ENCODE assay signal across 13 mouse cellular contexts in genomic region chr8:104403596-104403995, GRCm38 (mm10). TPM values are rescaled to one million over a fixed set of nuclear protein-coding genes. Genes with fewer than 3 reads are reported as not detected.
DNase-seq lines count a peak whose midpoint lies in the region; ATAC-seq and TF ChIP-seq lines count a peak whose summit lies in the region.
"Had no signal": no experiment of that assay in that cellular context is flagged by ENCODE, and none has a peak within 500 bp of the region (broad histone marks: within the 10 kb centered on the region; RNA-seq: fewer than 3 reads in every experiment).

No protein-coding gene starts in this region.

- H3K4me2 ChIP-seq in kidney, postnatal 0 days (ENCODE audit: low read length): no peak overlapping the region
- H3K4me2 ChIP-seq in forebrain, embryonic 13.5 days: no peak overlapping the region
- H3K4me2 ChIP-seq: heart, embryonic 11.5 days; limb, embryonic 12.5 days had no signal

- DNase-seq in CD4-positive, CD25-positive, alpha-beta regulatory T cell, adult 2 months (ENCODE audit: low read depth, low spot score): peak; percentile 15
- no peak for DNase-seq in kidney, postnatal 0 days (ENCODE audit: low spot score)
- DNase-seq in kidney, postnatal 10 days: no peak
- DNase-seq in ES-CJ7 (ENCODE audit: low read depth, low spot score): peak; percentile 53
- DNase-seq in layer of hippocampus, postnatal 14 days (ENCODE audit: low spot score in 2 of 2): no peak
- DNase-seq: adrenal gland, adult 2 months; cerebellum, postnatal 14 days had no signal

- no peaks in the 10 kb centered on the region for H3K36me3 ChIP-seq in kidney, postnatal 0 days (ENCODE audit: insufficient read depth, low read length)
- H3K36me3 ChIP-seq in forebrain, embryonic 13.5 days (ENCODE audit: poor library complexity, severe bottlenecking): no peaks in the 10 kb centered on the region
- H3K36me3 ChIP-seq: limb, embryonic 12.5 days had no signal

- ATAC-seq in CD4-positive, CD25-positive, alpha-beta regulatory T cell, adult 4 months: no peak
- no peak; the same call in 1 of the 2 replicates for ATAC-seq in kidney, postnatal 0 days (replicated peaks; ENCODE audit: low FRiP score, low read depth)
- peak; percentile 80 for ATAC-seq in erythroblast, adult 5-6 weeks (replicated peaks; ENCODE audit: low FRiP score, poor library complexity, severe bottlenecking)
- no peak for ATAC-seq in forebrain, embryonic 13.5 days
- ATAC-seq: forebrain, embryonic 16.5 days had no signal

- WGBS in kidney, postnatal 0 days: 79% methylated on average over 3 of the region's 3 CpGs
- 75% methylated on average over 3 of the region's 3 CpGs for WGBS in forebrain, embryonic 13.5 days

- H3K27ac ChIP-seq in kidney, postnatal 0 days: no peak overlapping the region
- H3K27ac ChIP-seq in forebrain, embryonic 13.5 days: no peak overlapping the region
- H3K27ac ChIP-seq: limb, embryonic 12.5 days had no signal

- no peak overlapping the region for H3K9ac ChIP-seq in kidney, postnatal 0 days (ENCODE audit: low read depth, low read length)
- no peak overlapping the region for H3K9ac ChIP-seq in forebrain, embryonic 13.5 days
- H3K9ac ChIP-seq: limb, embryonic 12.5 days had no signal

- H3K27me3 ChIP-seq in kidney, postnatal 0 days (ENCODE audit: insufficient read depth, low read length): no peaks in the 10 kb centered on the region
- H3K27me3 ChIP-seq in forebrain, embryonic 13.5 days: no peaks in the 10 kb centered on the region
- H3K27me3 ChIP-seq: limb, embryonic 12.5 days had no signal

- no peak overlapping the region for H3K4me3 ChIP-seq in kidney, postnatal 0 days (replicated peaks; ENCODE audit: low read depth, low read length)
- H3K4me3 ChIP-seq in forebrain, embryonic 13.5 days: no peak overlapping the region
- H3K4me3 ChIP-seq: limb, embryonic 12.5 days had no signal

- H3K4me1 ChIP-seq in kidney, postnatal 0 days (replicated peaks; ENCODE audit: insufficient read depth, low read length): no peaks in the 10 kb centered on the region
- no peaks in the 10 kb centered on the region for H3K4me1 ChIP-seq in forebrain, embryonic 13.5 days
- H3K4me1 ChIP-seq: limb, embryonic 12.5 days had no signal

- peak; percentile 64 for TF ChIP-seq CTCF in kidney, postnatal 0 days (IDR thresholded peaks at IDR 0.05; ENCODE audit: low read depth)

- no peaks in the 10 kb centered on the region for H3K9me3 ChIP-seq in kidney, postnatal 0 days (replicated peaks; ENCODE audit: low read length)
- 0 out of 2 replicates have a peak, but pooled peaks cover 4% of the 10 kb centered on the region for H3K9me3 ChIP-seq in forebrain, embryonic 13.5 days (replicated peaks)
- H3K9me3 ChIP-seq: limb, embryonic 12.5 days had no signal

RNA-seq across cellular contexts. Expression of gene Cmtm4, which starts 8.0 kb away (rescaled TPM):
- under 1 TPM; 0.16 to 0.43 TPM for polyA plus RNA-seq in CD4-positive, CD25-positive, alpha-beta regulatory T cell, adult 4 months (2017; shearing (Covaris generic))
- polyA plus RNA-seq in kidney, postnatal 0 days (2015; fragmentation: Nextera tagmentation; extraction: Ambion mirVana): 4.5 and 4.7 TPM in 2 replicates
- total RNA-seq in erythroblast, adult 5-6 weeks (2015; ENCODE audit: low replicate concordance): 0.96 and 1.0 TPM in 2 replicates
- 0.51 and 0.70 TPM in 2 replicates for total RNA-seq in erythroblast, adult 5-6 weeks (2017; ENCODE audit: low replicate concordance)
- polyA plus RNA-seq in forebrain, embryonic 13.5 days (2015; fragmentation: Nextera tagmentation; extraction: Ambion mirVana): 2.6 TPM in 2 replicates
- 10 to 100 TPM; 49.0 to 53.7 TPM for total RNA-seq in layer of hippocampus, postnatal 14 days (2021)

RNA-seq across cellular contexts. Expression of gene Dync1li2, which starts 39.3 kb away (rescaled TPM):
- 10 to 100 TPM; 28.1 to 31.0 TPM for polyA plus RNA-seq in CD4-positive, CD25-positive, alpha-beta regulatory T cell, adult 4 months (2017; shearing (Covaris generic))
- polyA plus RNA-seq in kidney, postnatal 0 days (2015; fragmentation: Nextera tagmentation; extraction: Ambion mirVana): 34.4 and 37.5 TPM in 2 replicates
- total RNA-seq in erythroblast, adult 5-6 weeks (2015; ENCODE audit: low replicate concordance): 22.8 and 30.4 TPM in 2 replicates
- 48.3 and 63.4 TPM in 2 replicates for total RNA-seq in erythroblast, adult 5-6 weeks (2017; ENCODE audit: low replicate concordance)
- polyA plus RNA-seq in forebrain, embryonic 13.5 days (2015; fragmentation: Nextera tagmentation; extraction: Ambion mirVana): 108 and 109 TPM in 2 replicates
- 100 to 1,000 TPM; 246 to 252 TPM for total RNA-seq in layer of hippocampus, postnatal 14 days (2021)

Comparison
In these comparisons a context has a peak if more than half of its experiments do, and no peak if none do; other contexts are left out.
1. DNase-seq: peak in CD4-positive, CD25-positive, alpha-beta regulatory T cell, adult 2 months (single experiment) and ES-CJ7 (single experiment); none in kidney, postnatal 0 days (single experiment), kidney, postnatal 10 days (single experiment) and layer of hippocampus, postnatal 14 days (0 of 2).